Mouse (Mus musculus): ENCODE measurements around the gene Rnls.
"Not testable (repeated sequence)": the region's sequence is repeated elsewhere in the genome, so short reads cannot be mapped to it uniquely, and the experiment has no call there.

The Rnls gene

GRCm38 (mm10) chr19:33391651-33392382, at the start of gene Rnls:
Gene Rnls (minus strand): TSS chr19:33392295.
- peak; percentile 75 to 79 for DNase-seq (ENCODE audit: low spot score in 2 of 2)

- DNase-seq (ENCODE audit: low spot score in 2 of 2): no peak
These were observed 37.4 kb upstream of the Rnls start for GRCm38 (mm10) chr19:33429457-33429856.

GRCm38 (mm10) chr19:33419368-33419767, 27.3 kb upstream of the Rnls start:
- DNase-seq (ENCODE audit: low spot score in 2 of 2): not testable (repeated sequence)

GRCm38 (mm10) chr19:33380825-33381224, 11.3 kb downstream of the Rnls start:
- no peak for DNase-seq (ENCODE audit: low spot score in 2 of 2)

GRCm38 (mm10) chr19:33380386-33380785, 11.7 kb downstream of the Rnls start:
- no peak for DNase-seq (ENCODE audit: low spot score in 2 of 2)

- DNase-seq (ENCODE audit: low spot score in 2 of 2): no peak
These were observed 23.3 kb downstream of the Rnls start for GRCm38 (mm10) chr19:33368808-33369207.

GRCm38 (mm10) chr19:33366661-33367060, 25.4 kb downstream of the Rnls start:
- peak; percentile 54 to 58 for DNase-seq (ENCODE audit: low spot score in 2 of 2)

- no peak for DNase-seq (ENCODE audit: low spot score in 2 of 2)
These were observed 35.1 kb downstream of the Rnls start for GRCm38 (mm10) chr19:33357019-33357418.

GRCm38 (mm10) chr19:33340119-33340518, 52.0 kb downstream of the Rnls start:
- DNase-seq (ENCODE audit: low spot score in 2 of 2): no peak

- DNase-seq (ENCODE audit: low spot score in 2 of 2): no peak
These were observed 65.1 kb downstream of the Rnls start for GRCm38 (mm10) chr19:33326706-33327641.

- peak in 1 of 2 experiments; percentile 28 for DNase-seq (ENCODE audit: low spot score in 2 of 2)
These were observed 73.3 kb downstream of the Rnls start for GRCm38 (mm10) chr19:33318785-33319184.

GRCm38 (mm10) chr19:33317130-33317529, 75.0 kb downstream of the Rnls start:
- peak in 1 of 2 experiments; percentile 34 for DNase-seq (ENCODE audit: low spot score in 2 of 2)

GRCm38 (mm10) chr19:33299726-33300292, 92.3 kb downstream of the Rnls start:
- DNase-seq (ENCODE audit: low spot score in 2 of 2): no peak

GRCm38 (mm10) chr19:33296338-33296737, 95.8 kb downstream of the Rnls start:
- DNase-seq (ENCODE audit: low spot score in 2 of 2): no peak

GRCm38 (mm10) chr19:33282985-33283384, 109.1 kb downstream of the Rnls start:
- no peak for DNase-seq (ENCODE audit: low spot score in 2 of 2)

GRCm38 (mm10) chr19:33276421-33276820, 115.7 kb downstream of the Rnls start:
- DNase-seq (ENCODE audit: low spot score in 2 of 2): no peak

GRCm38 (mm10) chr19:33273676-33274075, 118.4 kb downstream of the Rnls start:
- DNase-seq (ENCODE audit: low spot score in 2 of 2): no peak

- DNase-seq (ENCODE audit: low spot score in 2 of 2): no peak
These were observed 120.5 kb downstream of the Rnls start for GRCm38 (mm10) chr19:33271571-33271970.

GRCm38 (mm10) chr19:33270231-33270630, 121.9 kb downstream of the Rnls start:
- no peak for DNase-seq (ENCODE audit: low spot score in 2 of 2)

GRCm38 (mm10) chr19:33268044-33268443, 124.1 kb downstream of the Rnls start:
- DNase-seq (ENCODE audit: low spot score in 2 of 2): no peak

GRCm38 (mm10) chr19:33265245-33265644, 126.8 kb downstream of the Rnls start:
- no peak for DNase-seq (ENCODE audit: low spot score in 2 of 2)
